Mouse (Mus musculus): Measurements from ENCODE around the gene Slc48a1.

The Slc48a1 gene

GRCm38 (mm10) chr15:97814703-97815102 is 36.4 kb downstream of the Slc48a1 start:
- no peak for TF ChIP-seq POU5F1 (IDR thresholded peaks at IDR 0.05; ENCODE audit: borderline replicate concordance, low read length)
- no peak for TF ChIP-seq NANOG (IDR thresholded peaks at IDR 0.05; ENCODE audit: borderline replicate concordance, low read length)
- TF ChIP-seq CTCF (conservative IDR thresholded peaks at IDR 0.05; ENCODE audit: low read length) = no peak
- Histone ChIP-seq H3K9me3 (ENCODE audit: low read length) (no peaks in the 10 kb centered on the region), H3K27me3 (ENCODE audit: insufficient read depth, low read length) (peaks cover 36% of the 10 kb centered on the region), H3K36me3 (ENCODE audit: insufficient read depth, low read length) (no peaks in the 10 kb centered on the region), H3K4me3 (replicated peaks; ENCODE audit: low read length) (no peak overlapping the region), H3K4me1 (replicated peaks; ENCODE audit: low read depth, low read length) (peaks cover 46% of the 10 kb centered on the region)

- Histone ChIP-seq H3K27me3 (ENCODE audit: insufficient read depth, low read length) (peaks cover 34% of the 10 kb centered on the region), H3K4me1 (replicated peaks; ENCODE audit: low read depth, low read length) (peaks cover 49% of the 10 kb centered on the region), H3K4me3 (replicated peaks; ENCODE audit: low read length) (no peak overlapping the region), H3K9me3 (ENCODE audit: low read length) (no peaks in the 10 kb centered on the region), H3K36me3 (ENCODE audit: insufficient read depth, low read length) (no peaks in the 10 kb centered on the region)
- no peak for TF ChIP-seq NANOG (IDR thresholded peaks at IDR 0.05; ENCODE audit: borderline replicate concordance, low read length)
- TF ChIP-seq POU5F1 (IDR thresholded peaks at IDR 0.05; ENCODE audit: borderline replicate concordance, low read length) = no peak
- TF ChIP-seq CTCF (conservative IDR thresholded peaks at IDR 0.05; ENCODE audit: low read length) = no peak
These were observed 36.9 kb downstream of the Slc48a1 start for GRCm38 (mm10) chr15:97815254-97815653.

GRCm38 (mm10) chr15:97816199-97816994 is 38.1 kb downstream of the Slc48a1 start:
- Histone ChIP-seq H3K9me3 (ENCODE audit: low read length) (no peaks in the 10 kb centered on the region), H3K4me1 (replicated peaks; ENCODE audit: low read depth, low read length) (peaks cover 56% of the 10 kb centered on the region), H3K27me3 (ENCODE audit: insufficient read depth, low read length) (peaks cover 30% of the 10 kb centered on the region), H3K4me3 (replicated peaks; ENCODE audit: low read length) (no peak overlapping the region), H3K36me3 (ENCODE audit: insufficient read depth, low read length) (no peaks in the 10 kb centered on the region)
- no peak for TF ChIP-seq POU5F1 (IDR thresholded peaks at IDR 0.05; ENCODE audit: borderline replicate concordance, low read length)
- peak; percentile 51 for TF ChIP-seq CTCF (conservative IDR thresholded peaks at IDR 0.05; ENCODE audit: low read length)

- Histone ChIP-seq H3K4me3 (replicated peaks; ENCODE audit: low read length) (no peak overlapping the region), H3K9me3 (ENCODE audit: low read length) (no peaks in the 10 kb centered on the region), H3K36me3 (ENCODE audit: insufficient read depth, low read length) (no peaks in the 10 kb centered on the region), H3K4me1 (replicated peaks; ENCODE audit: low read depth, low read length) (peaks cover 40% of the 10 kb centered on the region), H3K27me3 (ENCODE audit: insufficient read depth, low read length) (peaks cover 45% of the 10 kb centered on the region)
- TF ChIP-seq CTCF (conservative IDR thresholded peaks at IDR 0.05; ENCODE audit: low read length) = no peak
- TF ChIP-seq POU5F1 (IDR thresholded peaks at IDR 0.05; ENCODE audit: borderline replicate concordance, low read length) = no peak
- no peak for TF ChIP-seq NANOG (IDR thresholded peaks at IDR 0.05; ENCODE audit: borderline replicate concordance, low read length)
These were observed 41.6 kb downstream of the Slc48a1 start for GRCm38 (mm10) chr15:97819937-97820336.

- TF ChIP-seq POU5F1 (IDR thresholded peaks at IDR 0.05; ENCODE audit: borderline replicate concordance, low read length) (no peak), NANOG (IDR thresholded peaks at IDR 0.05; ENCODE audit: borderline replicate concordance, low read length) (no peak)
These were observed 43.1 kb downstream of the Slc48a1 start for GRCm38 (mm10) chr15:97821321-97821982.

GRCm38 (mm10) chr15:97821983-97822363 is 43.7 kb downstream of the Slc48a1 start:
- no peaks in the 10 kb centered on the region for H3K36me3 ChIP-seq (ENCODE audit: insufficient read depth, low read length)
- H3K4me3 ChIP-seq (replicated peaks; ENCODE audit: low read length) = no peak overlapping the region
- H3K27me3 ChIP-seq (ENCODE audit: insufficient read depth, low read length) = peaks cover 61% of the 10 kb centered on the region
- H3K4me1 ChIP-seq (replicated peaks; ENCODE audit: low read depth, low read length) = peaks cover 57% of the 10 kb centered on the region
- no peaks in the 10 kb centered on the region for H3K9me3 ChIP-seq (ENCODE audit: low read length)
- TF ChIP-seq NANOG (IDR thresholded peaks at IDR 0.05; ENCODE audit: borderline replicate concordance, low read length) = no peak
- TF ChIP-seq CTCF (conservative IDR thresholded peaks at IDR 0.05; ENCODE audit: low read length) = no peak
- no peak for TF ChIP-seq POU5F1 (IDR thresholded peaks at IDR 0.05; ENCODE audit: borderline replicate concordance, low read length)

More at GRCm38 (mm10) chr15:97821321-97821982, 43.1 kb downstream of the Slc48a1 start:
- Histone ChIP-seq H3K4me3 (replicated peaks; ENCODE audit: low read length) (no peak overlapping the region), H3K4me1 (replicated peaks; ENCODE audit: low read depth, low read length) (peaks cover 55% of the 10 kb centered on the region), H3K27me3 (ENCODE audit: insufficient read depth, low read length) (peaks cover 56% of the 10 kb centered on the region), H3K9me3 (ENCODE audit: low read length) (no peaks in the 10 kb centered on the region), H3K36me3 (ENCODE audit: insufficient read depth, low read length) (no peaks in the 10 kb centered on the region)

- Histone ChIP-seq H3K4me1 (replicated peaks; ENCODE audit: low read depth, low read length) (peaks cover 54% of the 10 kb centered on the region), H3K27me3 (ENCODE audit: insufficient read depth, low read length) (peaks cover 65% of the 10 kb centered on the region), H3K4me3 (replicated peaks; ENCODE audit: low read length) (no peak overlapping the region), H3K9me3 (ENCODE audit: low read length) (no peaks in the 10 kb centered on the region), H3K36me3 (ENCODE audit: insufficient read depth, low read length) (no peaks in the 10 kb centered on the region)
- TF ChIP-seq POU5F1 (IDR thresholded peaks at IDR 0.05; ENCODE audit: borderline replicate concordance, low read length) = no peak
- no peak for TF ChIP-seq CTCF (conservative IDR thresholded peaks at IDR 0.05; ENCODE audit: low read length)
- TF ChIP-seq NANOG (IDR thresholded peaks at IDR 0.05; ENCODE audit: borderline replicate concordance, low read length) = no peak
These were observed 44.4 kb downstream of the Slc48a1 start for GRCm38 (mm10) chr15:97822545-97823228.

GRCm38 (mm10) chr15:97823479-97823878 is 45.2 kb downstream of the Slc48a1 start:
- no peak for TF ChIP-seq NANOG (IDR thresholded peaks at IDR 0.05; ENCODE audit: borderline replicate concordance, low read length)
- TF ChIP-seq CTCF (conservative IDR thresholded peaks at IDR 0.05; ENCODE audit: low read length) = no peak
- TF ChIP-seq POU5F1 (IDR thresholded peaks at IDR 0.05; ENCODE audit: borderline replicate concordance, low read length) = no peak
- H3K27me3 ChIP-seq (ENCODE audit: insufficient read depth, low read length) = peaks cover 70% of the 10 kb centered on the region
- H3K9me3 ChIP-seq (ENCODE audit: low read length) = no peaks in the 10 kb centered on the region
- H3K4me1 ChIP-seq (replicated peaks; ENCODE audit: low read depth, low read length) = peaks cover 54% of the 10 kb centered on the region
- H3K36me3 ChIP-seq (ENCODE audit: insufficient read depth, low read length) = no peaks in the 10 kb centered on the region
- H3K4me3 ChIP-seq (replicated peaks; ENCODE audit: low read length) = no peak overlapping the region
